Mouse (Mus musculus) forebrain, postnatal 0 days (tissue): ENCODE results near the gene Adcy9. TPM values are rescaled to one million over a fixed set of nuclear protein-coding genes. Genes with fewer than 3 reads are reported as not detected.

Source experiments
- ATAC-seq: fragments of 200-750 bp; cut with Nextera tagmentation; 2 replicates; pipeline ENCODE4 v1.8.0; 2017; ENCODE audit warnings: mild to moderate bottlenecking, moderate library complexity
- DNase-seq: peaks from one replicate; pipeline ENCODE4 v3.0.0-alpha.2; 2015
- H3K27ac ChIP-seq: fragments of 300-500 bp; sonication (generic); 2 replicates; pipeline ENCODE4 v1.5.1; 2014; ENCODE audit warnings: low read depth, mild to moderate bottlenecking, antibody characterized with exemption, low read length, moderate library complexity, mixed read lengths
- H3K27me3 ChIP-seq: fragments of 300-500 bp; sonication (generic); 2 replicates; pipeline ENCODE4 v1.6.1; 2014; ENCODE audit warnings: mild to moderate bottlenecking, low read length, mixed read lengths; ENCODE audit not compliant: insufficient read depth
- H3K36me3 ChIP-seq: fragments of 300-500 bp; sonication (generic); 2 replicates; pipeline ENCODE4 v1.6.1; 2014; ENCODE audit warnings: mild to moderate bottlenecking, moderate library complexity; ENCODE audit not compliant: insufficient read depth
- H3K4me1 ChIP-seq: fragments of 300-500 bp; sonication (generic); 2 replicates; pipeline ENCODE4 v1.6.1; 2014; ENCODE audit warnings: antibody characterized with exemption; ENCODE audit not compliant: insufficient read depth
- H3K4me2 ChIP-seq: fragments of 300-500 bp; sonication (generic); 2 replicates; pipeline ENCODE4 v1.6.1; 2014; ENCODE audit warnings: low read depth, mild to moderate bottlenecking, moderate library complexity
- H3K4me3 ChIP-seq: fragments of 300-500 bp; sonication (generic); 2 replicates; pipeline ENCODE4 v1.5.1; 2014; ENCODE audit warnings: low read depth, low read length, mixed read lengths
- H3K9ac ChIP-seq: fragments of 300-500 bp; sonication (generic); 2 replicates; pipeline ENCODE4 v1.6.1; 2014; ENCODE audit warnings: mild to moderate bottlenecking
- H3K9me3 ChIP-seq: fragments of 300-500 bp; sonication (generic); 2 replicates; pipeline ENCODE4 v1.6.1; 2016; ENCODE audit warnings: low read length
- CTCF ChIP-seq: sonication (generic); IDR thresholded peaks from 2 replicates; pipeline ENCODE4 v1.5.1; 2016; ENCODE audit warnings: antibody characterized with exemption, control low read depth, low read depth
- WGBS: fragments of 180-500 bp; shearing (Covaris S2); extraction: QIAGEN DNeasy Blood & Tissue Kit; methylation state at CpG from one replicate; pipeline ENCODE4 v1.1.7; 2014; 5-methylcytosine and 5-hydroxymethylcytosine counted together
- polyA plus RNA-seq: library from polyadenylated mRNA; unstranded; fragments of >200 nt; fragmentation: Nextera tagmentation; extraction: Ambion mirVana; gene quantifications from 2 replicates; pipeline ENCODE4 v1.2.1, GENCODE M21; 2015
- total RNA-seq: library from RNA; depleted of rRNA; stranded (reverse); fragments of >200 nt; gene quantifications from 2 replicates; pipeline ENCODE4 v1.2.3, GENCODE M21; 2014

Adcy9 gene
- total and polyA plus RNA-seq, 2 experiments from 2014 or later: 3.8 to 19.9 TPM

GRCm38 (mm10) chr16:4431841-4432240 lies 11.5 kb upstream of the Adcy9 start:
- TF ChIP-seq CTCF: no peak
- H3K36me3 ChIP-seq: no peaks in the 10 kb centered on the region
- no peaks in the 10 kb centered on the region for H3K4me1 ChIP-seq
- no peak overlapping the region for H3K9ac ChIP-seq
- H3K4me3 ChIP-seq: no peak overlapping the region
- H3K4me2 ChIP-seq: no peak overlapping the region
- H3K9me3 ChIP-seq: no peaks in the 10 kb centered on the region
- H3K27me3 ChIP-seq: no peaks in the 10 kb centered on the region
- WGBS: 75% methylated on average over 4 of the region's 4 CpGs
- H3K27ac ChIP-seq: no peak overlapping the region
- ATAC-seq: no peak
- no peak for DNase-seq

- no peaks in the 10 kb centered on the region for H3K4me1 ChIP-seq
- no peak overlapping the region for H3K4me3 ChIP-seq
- H3K27me3 ChIP-seq: no peaks in the 10 kb centered on the region
- no peak overlapping the region for H3K4me2 ChIP-seq
- 83% methylated on average over 3 of the region's 3 CpGs for WGBS
- no peaks in the 10 kb centered on the region for H3K9me3 ChIP-seq
- no peak for DNase-seq
- ATAC-seq: no peak
- TF ChIP-seq CTCF: no peak
- no peak overlapping the region for H3K27ac ChIP-seq
- no peak overlapping the region for H3K9ac ChIP-seq
- H3K36me3 ChIP-seq: no peaks in the 10 kb centered on the region
Measured at GRCm38 (mm10) chr16:4431013-4431412, 10.7 kb upstream of the Adcy9 start.

DNA sequence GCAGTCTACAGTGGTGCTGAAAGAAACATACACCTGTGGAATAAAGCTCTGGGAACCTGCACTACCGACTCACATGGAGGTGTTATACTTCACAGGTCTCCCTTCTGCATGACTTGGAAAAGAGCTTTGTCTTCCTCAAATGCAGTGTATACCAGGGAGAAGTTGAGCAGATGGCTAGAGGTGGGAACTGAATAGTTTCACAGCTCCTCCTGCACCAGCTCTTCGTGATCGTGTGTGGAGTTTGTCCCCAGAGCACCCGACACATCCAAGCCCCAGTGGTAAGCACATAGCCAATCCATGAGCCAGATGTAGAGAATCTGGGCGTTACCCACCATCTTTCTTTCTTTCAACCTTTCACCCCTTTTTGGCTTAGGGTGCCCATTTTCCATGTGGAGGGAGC lies 9.9 kb upstream of the Adcy9 start:
- DNase-seq: no peak
- WGBS: 87% methylated on average over 5 of the region's 5 CpGs
- no peaks in the 10 kb centered on the region for H3K4me1 ChIP-seq

DNA sequence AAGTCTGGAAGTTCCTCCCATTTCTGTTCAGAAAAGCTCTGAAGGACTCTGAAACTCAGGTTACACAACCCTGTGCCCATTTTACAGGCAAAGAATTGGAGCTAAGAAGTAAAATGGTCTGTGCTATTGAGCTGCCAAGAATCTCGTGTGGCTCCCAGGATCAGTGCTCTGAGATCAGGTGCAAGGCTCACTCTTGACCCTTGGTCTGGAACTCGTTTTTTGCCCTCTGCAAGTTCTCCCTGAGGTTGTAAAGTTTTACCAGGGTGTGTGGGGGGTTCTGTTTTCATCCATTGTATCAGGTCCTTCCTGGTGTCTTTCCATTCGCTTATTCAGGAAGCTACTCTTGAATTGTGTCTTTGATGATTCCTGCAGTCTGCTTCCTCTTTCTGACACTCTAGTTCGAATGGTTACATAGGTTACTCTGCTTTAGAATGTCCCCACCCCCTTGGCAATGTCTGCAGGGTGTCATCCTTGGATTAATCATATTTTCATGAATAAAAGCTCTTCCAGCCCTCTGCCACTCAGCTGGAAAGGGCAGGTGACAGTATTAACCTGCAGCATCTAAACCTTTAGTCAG lies 5.4 kb upstream of the Adcy9 start:
- TF ChIP-seq CTCF: no peak
- Histone ChIP-seq H3K4me2 (no peak overlapping the region), H3K4me1 (no peaks in the 10 kb centered on the region), H3K9me3 (no peaks in the 10 kb centered on the region), H3K27ac (no peak overlapping the region), H3K9ac (no peak overlapping the region), H3K4me3 (no peak overlapping the region), H3K36me3 (no peaks in the 10 kb centered on the region), H3K27me3 (no peaks in the 10 kb centered on the region)
- DNase-seq (no peak), ATAC-seq (no peak)
- WGBS: 53% methylated on average over 4 of the region's 4 CpGs

More for the DNA sequence above, 9.9 kb upstream of the Adcy9 start:
- no peak for ATAC-seq
- no peak overlapping the region for H3K27ac ChIP-seq
- H3K9me3 ChIP-seq: no peaks in the 10 kb centered on the region
- no peak overlapping the region for H3K4me2 ChIP-seq
- no peak overlapping the region for H3K4me3 ChIP-seq
- H3K27me3 ChIP-seq: no peaks in the 10 kb centered on the region
- H3K36me3 ChIP-seq: no peaks in the 10 kb centered on the region
- TF ChIP-seq CTCF: no peak
- H3K9ac ChIP-seq: no peak overlapping the region

GRCm38 (mm10) chr16:4423613-4424012 lies 3.3 kb upstream of the Adcy9 start:
- DNase-seq: no peak

DNA sequence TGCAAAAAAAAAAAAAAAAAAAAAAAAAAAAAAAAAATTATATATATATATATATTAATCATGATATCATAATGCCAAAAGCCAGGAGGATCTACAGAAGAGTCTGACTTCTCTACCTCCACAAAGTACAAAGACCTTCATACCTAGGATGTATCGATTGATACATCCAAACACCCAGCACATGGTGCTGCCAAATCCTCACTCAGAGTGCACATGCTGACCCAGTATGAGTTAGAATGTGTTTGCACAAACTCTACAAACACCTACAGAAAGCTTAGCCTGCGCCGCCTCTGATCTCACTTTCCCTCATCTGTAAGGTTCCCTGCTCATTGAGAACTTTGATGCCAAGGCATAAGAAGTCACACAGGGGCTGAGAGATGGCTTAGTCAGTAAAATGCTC lies 2.7 kb upstream of the Adcy9 start:
- H3K27ac ChIP-seq: no peak overlapping the region
- H3K4me1 ChIP-seq: peaks cover 7% of the 10 kb centered on the region
- H3K4me2 ChIP-seq: no peak overlapping the region
- TF ChIP-seq CTCF: no peak
- no peaks in the 10 kb centered on the region for H3K9me3 ChIP-seq
- no peak overlapping the region for H3K9ac ChIP-seq
- no peak overlapping the region for H3K4me3 ChIP-seq
- 95% methylated on average over 3 of the region's 3 CpGs for whole genome bisulfite sequencing
- no peak for ATAC-seq
- no peaks in the 10 kb centered on the region for H3K27me3 ChIP-seq
- no peak for DNase-seq
- no peaks in the 10 kb centered on the region for H3K36me3 ChIP-seq

More at GRCm38 (mm10) chr16:4423613-4424012, 3.3 kb upstream of the Adcy9 start:
- Histone ChIP-seq H3K4me1 (peaks cover 2% of the 10 kb centered on the region; the same call in 1 of the 2 replicates), H3K4me2 (no peak overlapping the region), H3K36me3 (no peaks in the 10 kb centered on the region), H3K9me3 (no peaks in the 10 kb centered on the region), H3K9ac (no peak overlapping the region), H3K27me3 (no peaks in the 10 kb centered on the region), H3K27ac (no peak overlapping the region), H3K4me3 (no peak overlapping the region)
- TF ChIP-seq CTCF: no peak
- WGBS: 82% methylated on average over 5 of the region's 5 CpGs
- ATAC-seq: no peak

DNA sequence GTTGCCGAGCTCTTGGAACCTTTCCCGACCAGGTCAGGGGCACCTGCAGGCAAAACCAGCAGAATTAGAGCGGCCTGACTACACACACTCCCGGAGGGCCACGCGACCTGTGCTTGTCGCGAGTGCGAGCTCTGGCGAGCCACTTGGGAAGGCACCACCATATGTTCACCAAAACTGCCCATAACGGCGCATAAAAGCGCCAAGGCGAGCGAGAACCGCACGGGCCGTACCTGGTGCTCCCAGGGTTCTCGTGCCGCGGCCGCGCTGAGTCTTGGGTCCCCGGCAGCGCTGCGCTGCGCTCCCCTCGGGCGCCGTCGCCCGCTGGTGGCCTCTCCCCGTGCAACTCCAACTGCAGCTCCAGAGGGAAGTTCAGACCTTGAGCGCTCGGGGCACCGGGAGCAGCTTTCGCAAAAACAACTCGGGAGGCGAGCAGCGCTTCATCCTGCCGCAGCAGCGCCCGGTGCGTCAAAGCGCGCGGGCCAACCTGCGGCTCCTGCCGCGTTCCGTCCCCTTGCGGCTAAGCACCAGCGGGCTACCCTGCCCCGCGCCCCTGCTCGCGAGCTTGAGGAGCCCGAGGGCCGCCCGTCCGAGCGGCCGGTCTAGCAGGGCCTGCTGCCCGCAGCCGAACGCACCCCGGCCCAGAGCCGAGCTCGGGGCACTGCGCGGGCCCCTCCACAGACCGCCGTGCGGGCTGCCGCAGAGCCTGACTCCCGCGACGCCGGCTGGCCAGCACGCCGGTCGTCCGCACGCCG lies 576 bp downstream of the Adcy9 start:
- peak overlapping the region; percentile 85 for H3K27ac ChIP-seq
- no peak for DNase-seq
- TF ChIP-seq CTCF: no peak; the same call in 1 of the 2 replicates
- ATAC-seq: peak; percentile 75
- WGBS: under 1% methylated on average over 81 of the region's 85 CpGs
- peak overlapping the region; percentile 91 for H3K4me2 ChIP-seq
- H3K9me3 ChIP-seq: no peaks in the 10 kb centered on the region
- H3K4me1 ChIP-seq: peaks cover 33% of the 10 kb centered on the region
- peak overlapping the region; percentile 82 for H3K4me3 ChIP-seq
- H3K9ac ChIP-seq: peak overlapping the region; percentile 77
- H3K27me3 ChIP-seq: no peaks in the 10 kb centered on the region
- no peaks in the 10 kb centered on the region for H3K36me3 ChIP-seq
